Mouse (Mus musculus): ENCODE results near the gene Tns1. TPM values are rescaled to one million over a fixed set of nuclear protein-coding genes. Genes with fewer than 3 reads are reported as not detected.

Tns1 gene
- polyA plus RNA-seq, 1 experiment from 2014 or later: 17.3 TPM

- H3K27me3 ChIP-seq (ENCODE audit: control insufficient read depth, insufficient read depth, low read length): peaks cover 10% of the 10 kb centered on the region; the same call in 1 of the 2 replicates
- ATAC-seq (ENCODE audit: low FRiP score) (0 out of 2 replicates have a peak, but pooled peaks have one; percentile 8), DNase-seq (ENCODE audit: low spot score) (peak; percentile 57)
- peak overlapping the region; percentile 79 for H3K27ac ChIP-seq (ENCODE audit: low read depth, low read length)
- H3K9me3 ChIP-seq (ENCODE audit: control insufficient read depth, low read length): no peaks in the 10 kb centered on the region
- H3K36me3 ChIP-seq (ENCODE audit: control insufficient read depth, insufficient read depth, low read length): no peaks in the 10 kb centered on the region
- H3K4me3 ChIP-seq (ENCODE audit: low read depth, low read length): peak overlapping the region; percentile 55
- H3K4me1 ChIP-seq (replicated peaks; ENCODE audit: control insufficient read depth, insufficient read depth, low read length): peaks cover 23% of the 10 kb centered on the region
- WGBS: 1% methylated on average over 13 of the region's 14 CpGs
- peak overlapping the region; percentile 69 for H3K9ac ChIP-seq (ENCODE audit: low read depth, low read length)
- H3K4me2 ChIP-seq (replicated peaks; ENCODE audit: low read depth, low read length): peak overlapping the region; percentile 98
Observed at GRCm38 (mm10) chr1:74099001-74099435, 25.2 kb downstream of the Tns1 start.

GRCm38 (mm10) chr1:74098004-74099000, 25.9 kb downstream of the Tns1 start:
- Histone ChIP-seq H3K9ac (ENCODE audit: low read depth, low read length) (peak overlapping the region; percentile 69), H3K27me3 (ENCODE audit: control insufficient read depth, insufficient read depth, low read length) (peaks cover 10% of the 10 kb centered on the region; the same call in 1 of the 2 replicates), H3K9me3 (ENCODE audit: control insufficient read depth, low read length) (no peaks in the 10 kb centered on the region), H3K36me3 (ENCODE audit: control insufficient read depth, insufficient read depth, low read length) (no peaks in the 10 kb centered on the region), H3K27ac (ENCODE audit: low read depth, low read length) (peak overlapping the region; percentile 79), H3K4me2 (replicated peaks; ENCODE audit: low read depth, low read length) (peak overlapping the region; percentile 98), H3K4me3 (ENCODE audit: low read depth, low read length) (peak overlapping the region; percentile 55), H3K4me1 (replicated peaks; ENCODE audit: control insufficient read depth, insufficient read depth, low read length) (peaks cover 17% of the 10 kb centered on the region)
- under 1% methylated on average over 56 of the region's 58 CpGs for WGBS
- DNase-seq (ENCODE audit: low spot score): peak; percentile 83
- peak; percentile 62 for ATAC-seq (ENCODE audit: low FRiP score)

- Histone ChIP-seq H3K4me1 (replicated peaks; ENCODE audit: control insufficient read depth, insufficient read depth, low read length) (peaks cover 14% of the 10 kb centered on the region), H3K9ac (ENCODE audit: low read depth, low read length) (no peak overlapping the region), H3K36me3 (ENCODE audit: control insufficient read depth, insufficient read depth, low read length) (no peaks in the 10 kb centered on the region), H3K4me3 (ENCODE audit: low read depth, low read length) (no peak overlapping the region), H3K4me2 (replicated peaks; ENCODE audit: low read depth, low read length) (no peak overlapping the region), H3K9me3 (ENCODE audit: control insufficient read depth, low read length) (no peaks in the 10 kb centered on the region), H3K27me3 (ENCODE audit: control insufficient read depth, insufficient read depth, low read length) (peaks cover 10% of the 10 kb centered on the region; the same call in 1 of the 2 replicates), H3K27ac (ENCODE audit: low read depth, low read length) (no peak overlapping the region)
- ATAC-seq (ENCODE audit: low FRiP score): no peak
- no peak for DNase-seq (ENCODE audit: low spot score)
- WGBS: 48% methylated on average over 3 of the region's 3 CpGs
Observed at GRCm38 (mm10) chr1:74095728-74096127, 28.5 kb downstream of the Tns1 start.

- peaks cover 14% of the 10 kb centered on the region for H3K4me1 ChIP-seq (replicated peaks; ENCODE audit: control insufficient read depth, insufficient read depth, low read length)
- WGBS: 40% methylated on average over 6 of the region's 6 CpGs
- ATAC-seq (ENCODE audit: low FRiP score) (no peak), DNase-seq (ENCODE audit: low spot score) (no peak)
- H3K27me3 ChIP-seq (ENCODE audit: control insufficient read depth, insufficient read depth, low read length): peaks cover 10% of the 10 kb centered on the region; the same call in 1 of the 2 replicates
- H3K4me2 ChIP-seq (replicated peaks; ENCODE audit: low read depth, low read length): no peak overlapping the region
- no peaks in the 10 kb centered on the region for H3K36me3 ChIP-seq (ENCODE audit: control insufficient read depth, insufficient read depth, low read length)
- no peak overlapping the region for H3K9ac ChIP-seq (ENCODE audit: low read depth, low read length)
- H3K4me3 ChIP-seq (ENCODE audit: low read depth, low read length): no peak overlapping the region
- H3K27ac ChIP-seq (ENCODE audit: low read depth, low read length): no peak overlapping the region
- no peaks in the 10 kb centered on the region for H3K9me3 ChIP-seq (ENCODE audit: control insufficient read depth, low read length)
Observed at GRCm38 (mm10) chr1:74095296-74095695, 29.0 kb downstream of the Tns1 start.

- DNase-seq (ENCODE audit: low spot score) (peak; percentile 41), ATAC-seq (ENCODE audit: low FRiP score) (no peak)
- Histone ChIP-seq H3K9ac (ENCODE audit: low read depth, low read length) (no peak overlapping the region), H3K27ac (ENCODE audit: low read depth, low read length) (no peak overlapping the region), H3K4me3 (ENCODE audit: low read depth, low read length) (no peak overlapping the region), H3K4me1 (replicated peaks; ENCODE audit: control insufficient read depth, insufficient read depth, low read length) (peaks cover 14% of the 10 kb centered on the region), H3K9me3 (ENCODE audit: control insufficient read depth, low read length) (no peaks in the 10 kb centered on the region), H3K36me3 (ENCODE audit: control insufficient read depth, insufficient read depth, low read length) (no peaks in the 10 kb centered on the region), H3K27me3 (ENCODE audit: control insufficient read depth, insufficient read depth, low read length) (peaks cover 10% of the 10 kb centered on the region; the same call in 1 of the 2 replicates), H3K4me2 (replicated peaks; ENCODE audit: low read depth, low read length) (no peak overlapping the region)
- WGBS: 53% methylated on average over 7 of the region's 7 CpGs
Observed at GRCm38 (mm10) chr1:74094497-74095270, 29.6 kb downstream of the Tns1 start.

- DNase-seq (ENCODE audit: low spot score) (no peak), ATAC-seq (ENCODE audit: low FRiP score) (no peak)
- Histone ChIP-seq H3K4me3 (ENCODE audit: low read depth, low read length) (no peak overlapping the region), H3K27ac (ENCODE audit: low read depth, low read length) (no peak overlapping the region), H3K9me3 (ENCODE audit: control insufficient read depth, low read length) (no peaks in the 10 kb centered on the region), H3K9ac (ENCODE audit: low read depth, low read length) (no peak overlapping the region), H3K36me3 (ENCODE audit: control insufficient read depth, insufficient read depth, low read length) (no peaks in the 10 kb centered on the region), H3K27me3 (ENCODE audit: control insufficient read depth, insufficient read depth, low read length) (peaks cover 8% of the 10 kb centered on the region; the same call in 1 of the 2 replicates), H3K4me1 (replicated peaks; ENCODE audit: control insufficient read depth, insufficient read depth, low read length) (peaks cover 9% of the 10 kb centered on the region; the same call in 1 of the 2 replicates), H3K4me2 (replicated peaks; ENCODE audit: low read depth, low read length) (no peak overlapping the region)
- WGBS: 77% methylated on average over 5 of the region's 5 CpGs
Observed at GRCm38 (mm10) chr1:74093447-74093846, 30.8 kb downstream of the Tns1 start.

GRCm38 (mm10) chr1:74092242-74092641, 32.0 kb downstream of the Tns1 start:
- H3K4me1 ChIP-seq (replicated peaks; ENCODE audit: control insufficient read depth, insufficient read depth, low read length): peaks cover 9% of the 10 kb centered on the region; the same call in 1 of the 2 replicates
- no peak overlapping the region for H3K4me3 ChIP-seq (ENCODE audit: low read depth, low read length)
- no peaks in the 10 kb centered on the region for H3K9me3 ChIP-seq (ENCODE audit: control insufficient read depth, low read length)
- 0 out of 2 replicates have a peak overlapping the region, but pooled peaks have one; percentile 31 for H3K9ac ChIP-seq (ENCODE audit: low read depth, low read length)
- 55% methylated on average over 10 of the region's 10 CpGs for WGBS
- H3K27ac ChIP-seq (ENCODE audit: low read depth, low read length): peak overlapping the region; percentile 32
- H3K4me2 ChIP-seq (replicated peaks; ENCODE audit: low read depth, low read length): no peak overlapping the region
- no peak for DNase-seq (ENCODE audit: low spot score)
- no peaks in the 10 kb centered on the region for H3K36me3 ChIP-seq (ENCODE audit: control insufficient read depth, insufficient read depth, low read length)
- peaks cover 7% of the 10 kb centered on the region; the same call in 1 of the 2 replicates for H3K27me3 ChIP-seq (ENCODE audit: control insufficient read depth, insufficient read depth, low read length)
- ATAC-seq (ENCODE audit: low FRiP score): peak; percentile 4; the same call in 1 of the 2 replicates

- Histone ChIP-seq H3K4me2 (replicated peaks; ENCODE audit: low read depth, low read length) (no peak overlapping the region), H3K4me1 (replicated peaks; ENCODE audit: control insufficient read depth, insufficient read depth, low read length) (peaks cover 9% of the 10 kb centered on the region; the same call in 1 of the 2 replicates), H3K4me3 (ENCODE audit: low read depth, low read length) (no peak overlapping the region), H3K9ac (ENCODE audit: low read depth, low read length) (peak overlapping the region; percentile 3; the same call in 1 of the 2 replicates), H3K36me3 (ENCODE audit: control insufficient read depth, insufficient read depth, low read length) (no peaks in the 10 kb centered on the region), H3K27me3 (ENCODE audit: control insufficient read depth, insufficient read depth, low read length) (peaks cover 6% of the 10 kb centered on the region; the same call in 1 of the 2 replicates), H3K27ac (ENCODE audit: low read depth, low read length) (peak overlapping the region; percentile 58; the same call in 1 of the 2 replicates), H3K9me3 (ENCODE audit: control insufficient read depth, low read length) (no peaks in the 10 kb centered on the region)
- DNase-seq (ENCODE audit: low spot score) (peak; percentile 46), ATAC-seq (ENCODE audit: low FRiP score) (peak; percentile 26; the same call in 1 of the 2 replicates)
- WGBS: 28% methylated on average over 6 of the region's 6 CpGs
Observed at GRCm38 (mm10) chr1:74091611-74092224, 32.5 kb downstream of the Tns1 start.
